Mouse (Mus musculus) heart, postnatal 0 days (tissue): ENCODE measurements at regions not wholly inside any gene's neighbourhood (a gene's known extent, or its start where the extent isn't known, plus 50 kb on each side); places are given as distances from the start of the nearest gene placed in this dataset.

ENCODE experiments used
- ATAC-seq: fragments of 200-750 bp; cut with Nextera tagmentation; 2 replicates; pipeline ENCODE4 v1.8.0; 2017; ENCODE audit warnings: low read depth, moderate number of reproducible peaks, moderate library complexity; ENCODE audit not compliant: insufficient read depth
- DNase-seq: peaks from one replicate; pipeline ENCODE4 v3.0.0-alpha.2; 2016; ENCODE audit warnings: low spot score
- H3K27ac ChIP-seq: fragments of 300-500 bp; sonication (generic); 2 replicates; pipeline ENCODE4 v1.5.1; 2014; ENCODE audit warnings: low read depth, mild to moderate bottlenecking
- H3K27me3 ChIP-seq: fragments of 300-500 bp; sonication (generic); 2 replicates; pipeline ENCODE4 v1.6.1; 2014; ENCODE audit warnings: low read length, mixed read lengths; ENCODE audit not compliant: control insufficient read depth, insufficient read depth
- H3K36me3 ChIP-seq: fragments of 300-500 bp; sonication (generic); replicated peaks from 2 replicates; pipeline ENCODE4 v1.6.1; 2014; ENCODE audit warnings: low read length, mixed read lengths; ENCODE audit not compliant: control insufficient read depth, insufficient read depth
- H3K4me1 ChIP-seq: fragments of 300-500 bp; sonication (generic); 2 replicates; pipeline ENCODE4 v1.6.1; 2014; ENCODE audit warnings: antibody characterized with exemption; ENCODE audit not compliant: control insufficient read depth, insufficient read depth
- H3K4me2 ChIP-seq: fragments of 300-500 bp; sonication (generic); 2 replicates; pipeline ENCODE4 v1.6.1; 2014; ENCODE audit warnings: low read depth, mild to moderate bottlenecking, low read length, moderate library complexity
- H3K4me3 ChIP-seq: fragments of 300-500 bp; sonication (generic); 2 replicates; pipeline ENCODE4 v1.5.1; 2014; ENCODE audit warnings: low read depth, low read length
- H3K9ac ChIP-seq: fragments of 300-500 bp; sonication (generic); replicated peaks from 2 replicates; pipeline ENCODE4 v1.6.1; 2014; ENCODE audit warnings: low read depth, low read length, mixed read lengths
- H3K9me3 ChIP-seq: fragments of 300-500 bp; sonication (generic); replicated peaks from 2 replicates; pipeline ENCODE4 v1.6.1; 2016; ENCODE audit warnings: low read length; ENCODE audit not compliant: control insufficient read depth
- CTCF ChIP-seq: IDR thresholded peaks from 2 replicates; pipeline ENCODE4 v1.5.1; 2016; ENCODE audit warnings: antibody characterized with exemption, control low read depth, low read depth
- EP300 ChIP-seq: IDR thresholded peaks from 2 replicates; pipeline ENCODE4 v1.6.1; 2016; ENCODE audit warnings: antibody characterized with exemption, low read depth
- WGBS: fragments of 180-500 bp; shearing (Covaris S2); extraction: QIAGEN DNeasy Blood & Tissue Kit; methylation state at CpG from one replicate; pipeline ENCODE4 v1.1.7; 2014; 5-methylcytosine and 5-hydroxymethylcytosine counted together

GRCm38 (mm10) chr10:16030802-16031201 is 1312.8 kb upstream of the Gje1 start:
- DNase-seq (no peak), ATAC-seq (no peak)
- TF ChIP-seq CTCF (no peak), EP300 (no peak)
- Histone ChIP-seq H3K4me2 (no peak overlapping the region), H3K27ac (no peak overlapping the region), H3K4me1 (no peaks in the 10 kb centered on the region), H3K27me3 (no peaks in the 10 kb centered on the region), H3K9ac (no peak overlapping the region), H3K4me3 (no peak overlapping the region), H3K36me3 (no peaks in the 10 kb centered on the region), H3K9me3 (no peaks in the 10 kb centered on the region)
- WGBS = 76% methylated on average over 2 of the region's 2 CpGs

GRCm38 (mm10) chr10:16014806-16015205 is 1296.8 kb upstream of the Gje1 start:
- Histone ChIP-seq H3K27me3 (no peaks in the 10 kb centered on the region), H3K27ac (no peak overlapping the region), H3K9me3 (no peaks in the 10 kb centered on the region), H3K9ac (no peak overlapping the region), H3K4me1 (no peaks in the 10 kb centered on the region), H3K4me2 (no peak overlapping the region), H3K4me3 (no peak overlapping the region), H3K36me3 (no peaks in the 10 kb centered on the region)
- DNase-seq (no peak), ATAC-seq (no peak)
- TF ChIP-seq EP300 = no peak
- no peak for TF ChIP-seq CTCF
- WGBS = 84% methylated on average over 1 of the region's 1 CpGs

- Histone ChIP-seq H3K9ac (no peak overlapping the region), H3K4me2 (no peak overlapping the region), H3K4me1 (no peaks in the 10 kb centered on the region), H3K4me3 (no peak overlapping the region), H3K27ac (no peak overlapping the region), H3K9me3 (no peaks in the 10 kb centered on the region), H3K27me3 (no peaks in the 10 kb centered on the region), H3K36me3 (no peaks in the 10 kb centered on the region)
- ATAC-seq (no peak), DNase-seq (no peak)
- 73% methylated on average over 2 of the region's 2 CpGs for WGBS
- TF ChIP-seq CTCF (no peak), EP300 (no peak)
Measured at GRCm38 (mm10) chr10:16001246-16001645, 1283.2 kb upstream of the Gje1 start.

- TF ChIP-seq CTCF = no peak
- no peak for TF ChIP-seq EP300
- no peak overlapping the region for H3K4me2 ChIP-seq
- no peak overlapping the region for H3K4me3 ChIP-seq
- no peaks in the 10 kb centered on the region for H3K27me3 ChIP-seq
- WGBS = 94% methylated on average over 2 of the region's 2 CpGs
- no peaks in the 10 kb centered on the region for H3K36me3 ChIP-seq
- no peaks in the 10 kb centered on the region for H3K9me3 ChIP-seq
- ATAC-seq = no peak
- no peak for DNase-seq
- H3K27ac ChIP-seq = no peak overlapping the region
- no peak overlapping the region for H3K9ac ChIP-seq
- H3K4me1 ChIP-seq = no peaks in the 10 kb centered on the region
Measured at GRCm38 (mm10) chr10:15993275-15993674, 1275.3 kb upstream of the Gje1 start.
